Mouse (Mus musculus) left cerebral cortex, adult 11 months (tissue): ENCODE measurements at regions not wholly inside any gene's neighbourhood (a gene's known extent, or its start where the extent isn't known, plus 50 kb on each side); places are given as distances from the start of the nearest gene placed in this dataset.

ENCODE experiments used
- DNase-seq: peaks from one replicate; pipeline ENCODE4 v3.0.0; 2022; ENCODE audit warnings: low spot score

- no peak for DNase-seq
These were observed 236.0 kb downstream of the Gm11011 start for GRCm38 (mm10) chr2:169351547-169351946.

- no peak for DNase-seq
These were observed 241.4 kb downstream of the Gm11011 start for GRCm38 (mm10) chr2:169346107-169346506.

DNA sequence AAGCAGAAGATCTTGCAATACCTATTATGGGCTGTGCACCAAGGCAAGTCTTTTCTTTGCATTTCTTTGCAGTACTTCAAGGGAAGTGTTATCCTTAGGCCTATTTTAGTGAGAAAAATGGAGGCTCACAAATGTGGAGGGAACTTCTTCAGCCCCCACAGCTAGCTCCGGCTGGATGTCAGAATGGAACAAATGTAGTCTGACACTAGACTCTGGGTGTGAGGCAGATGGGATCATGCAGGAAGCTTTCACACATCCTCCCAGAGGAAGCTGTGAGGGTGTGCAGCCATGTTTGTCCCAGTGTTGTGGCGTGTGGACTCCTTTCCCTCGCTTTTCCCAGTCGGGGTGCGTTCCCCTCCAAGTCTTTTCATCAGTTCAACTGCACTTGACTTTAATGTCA lies 268.0 kb downstream of the Gm11011 start:
- peak; percentile 53 for DNase-seq

DNA sequence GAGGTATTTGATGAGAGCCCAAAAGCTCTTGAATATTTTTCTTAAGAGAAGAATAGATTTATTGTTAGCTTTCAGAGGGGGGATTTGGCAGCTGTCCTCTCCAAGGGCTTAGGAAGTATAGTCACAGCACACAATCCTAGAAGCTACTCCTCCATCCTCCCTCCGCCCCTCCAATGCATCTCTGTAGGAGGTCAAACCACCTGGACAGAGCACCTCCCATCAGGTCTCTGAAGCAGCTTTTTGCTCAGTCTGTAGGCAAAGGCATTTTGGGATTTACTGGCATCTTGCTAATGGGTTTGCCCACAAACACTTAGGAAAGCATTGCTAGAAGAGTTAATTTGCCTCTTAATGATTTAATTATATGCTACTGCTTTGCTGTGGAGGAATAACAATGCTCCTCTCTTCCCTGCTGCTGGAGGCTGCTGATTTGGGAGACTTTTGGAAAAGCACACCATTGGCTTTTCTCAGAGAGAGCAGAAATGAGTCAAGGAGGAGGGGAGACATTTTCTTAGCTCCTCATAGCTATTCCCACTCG lies 273.1 kb downstream of the Gm11011 start:
- DNase-seq, result no peak

GRCm38 (mm10) chr2:169311821-169312220 lies 275.7 kb downstream of the Gm11011 start:
- no peak for DNase-seq

DNA sequence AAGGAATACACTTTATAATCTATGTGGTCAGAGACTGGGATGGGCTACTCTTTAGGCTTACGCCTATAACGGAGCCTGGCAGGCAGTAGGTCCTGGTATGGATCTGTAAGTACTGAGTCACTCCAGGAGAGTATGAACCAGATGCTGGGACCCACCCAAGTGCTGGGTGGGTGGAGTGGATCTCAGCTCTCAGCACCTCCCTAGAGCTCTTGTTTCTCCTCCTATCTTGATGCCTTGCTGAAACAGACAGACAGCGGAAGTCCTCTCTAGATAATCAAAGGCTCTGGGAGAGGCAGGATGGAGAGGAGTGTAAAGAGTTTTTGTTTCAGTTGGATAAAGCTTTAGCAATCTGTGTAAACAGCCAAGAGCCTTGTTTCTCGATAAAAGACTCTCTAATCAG lies 276.2 kb downstream of the Gm11011 start:
- no peak for DNase-seq

GRCm38 (mm10) chr2:169304360-169304759 lies 283.2 kb downstream of the Gm11011 start:
- DNase-seq, result no peak

- no peak for DNase-seq
These were observed 286.6 kb downstream of the Gm11011 start for GRCm38 (mm10) chr2:169300966-169301365.

GRCm38 (mm10) chr2:169300411-169300810 lies 287.1 kb downstream of the Gm11011 start:
- peak; percentile 47 for DNase-seq

GRCm38 (mm10) chr2:169297841-169298627 lies 289.5 kb downstream of the Gm11011 start:
- no peak for DNase-seq

GRCm38 (mm10) chr2:169297226-169297625 lies 290.3 kb downstream of the Gm11011 start:
- no peak for DNase-seq

DNA sequence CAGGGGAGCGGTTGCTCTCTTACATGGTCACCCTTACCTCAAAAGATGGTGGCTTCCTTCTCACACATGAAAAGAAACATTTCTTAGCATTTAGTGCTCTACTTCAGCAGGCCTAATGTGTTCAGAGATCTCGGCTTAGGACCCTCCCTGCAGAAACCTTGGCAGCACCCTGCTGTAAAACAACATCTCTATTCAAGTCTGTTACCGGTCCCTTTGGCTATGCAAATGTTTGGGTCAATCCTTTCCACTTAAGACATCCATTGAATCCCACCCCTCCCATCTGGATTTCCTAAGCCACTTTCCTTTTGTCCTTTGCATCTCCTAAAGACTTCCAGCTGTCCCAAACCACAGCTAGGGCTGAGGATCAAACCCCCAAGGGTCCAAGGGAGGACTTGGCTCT lies 294.2 kb downstream of the Gm11011 start:
- no peak for DNase-seq

DNA sequence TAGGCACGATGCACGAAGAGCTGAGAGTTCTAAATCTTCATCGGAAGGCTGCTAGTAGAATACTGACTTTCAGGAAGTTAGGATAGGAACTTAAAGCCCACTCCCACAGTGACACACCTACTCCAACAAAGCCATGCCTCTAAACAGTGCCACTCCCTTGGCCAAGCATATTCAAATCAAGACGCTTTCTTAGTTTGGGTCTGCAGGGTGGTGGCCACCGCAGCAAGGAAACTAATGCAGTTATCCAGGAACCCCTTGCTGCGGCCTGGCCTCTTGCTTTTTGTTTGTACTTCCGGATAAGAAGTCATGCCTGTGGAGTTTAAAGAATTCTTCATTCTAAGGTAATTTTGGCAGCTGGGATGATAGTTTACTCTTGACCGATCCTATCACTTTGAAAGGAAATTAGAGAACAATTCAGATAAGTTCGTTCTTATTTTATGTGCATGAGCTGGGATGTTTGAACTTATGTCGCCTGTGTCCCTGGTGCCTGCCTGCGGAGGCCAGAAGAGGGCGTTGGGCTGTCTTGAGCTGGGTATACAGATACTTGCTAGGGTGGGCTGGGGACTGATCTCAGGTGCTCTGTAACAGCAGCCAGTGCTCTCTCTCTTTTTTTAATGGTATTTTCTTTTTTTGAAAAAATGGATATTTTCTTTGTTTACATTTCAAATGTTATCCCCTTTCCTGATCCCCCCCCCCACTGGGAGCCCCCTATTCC lies 298.5 kb downstream of the Gm11011 start:
- DNase-seq, result no peak

DNA sequence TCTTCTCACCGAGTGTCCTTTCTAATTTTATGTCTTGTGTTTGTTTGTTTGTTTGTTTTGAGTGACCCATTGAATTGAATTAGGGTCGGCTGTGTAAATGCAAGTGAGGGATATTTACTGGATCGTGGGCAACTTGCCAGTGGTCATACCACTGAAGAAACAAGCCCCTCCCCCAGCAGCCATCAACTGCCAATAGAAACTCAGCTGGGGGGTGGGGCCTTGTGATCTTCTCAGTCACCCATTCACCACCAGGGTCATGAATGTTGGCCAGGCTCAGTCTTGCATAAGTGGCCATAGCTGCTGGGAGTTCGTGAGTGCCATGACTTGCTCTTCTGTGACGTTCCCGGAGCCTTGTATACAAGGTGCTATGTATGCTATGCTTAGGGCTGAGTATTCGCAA lies 300.8 kb downstream of the Gm11011 start:
- no peak for DNase-seq

DNA sequence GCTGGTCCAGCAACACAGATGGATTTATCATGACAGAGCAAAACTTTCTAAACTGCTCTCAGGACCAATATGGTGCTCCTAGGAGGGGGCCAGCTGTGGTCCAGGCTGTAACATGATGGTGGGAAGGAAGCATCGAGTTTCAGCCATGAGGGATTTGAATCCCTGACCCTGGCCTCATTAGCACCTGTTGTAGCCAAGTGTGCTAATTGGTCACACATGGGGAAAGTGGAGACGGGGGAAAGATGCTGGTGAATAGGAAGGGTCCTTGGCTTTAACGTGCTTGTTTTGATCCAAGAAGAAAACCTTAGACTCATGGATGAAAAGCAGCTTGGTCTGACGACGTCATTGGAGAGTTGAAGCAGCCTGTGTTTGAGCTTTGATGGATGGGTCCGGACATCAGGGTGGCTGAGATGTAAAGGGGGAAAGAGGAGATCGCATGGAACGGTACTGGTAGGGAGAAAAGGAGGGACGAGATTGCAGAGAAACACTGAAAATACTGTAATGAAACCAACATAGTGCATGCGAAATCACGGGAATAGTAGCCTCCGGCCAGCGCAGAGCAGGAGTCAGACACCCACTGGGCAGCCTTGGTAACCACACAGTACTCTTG lies 304.9 kb downstream of the Gm11011 start:
- no peak for DNase-seq

DNA sequence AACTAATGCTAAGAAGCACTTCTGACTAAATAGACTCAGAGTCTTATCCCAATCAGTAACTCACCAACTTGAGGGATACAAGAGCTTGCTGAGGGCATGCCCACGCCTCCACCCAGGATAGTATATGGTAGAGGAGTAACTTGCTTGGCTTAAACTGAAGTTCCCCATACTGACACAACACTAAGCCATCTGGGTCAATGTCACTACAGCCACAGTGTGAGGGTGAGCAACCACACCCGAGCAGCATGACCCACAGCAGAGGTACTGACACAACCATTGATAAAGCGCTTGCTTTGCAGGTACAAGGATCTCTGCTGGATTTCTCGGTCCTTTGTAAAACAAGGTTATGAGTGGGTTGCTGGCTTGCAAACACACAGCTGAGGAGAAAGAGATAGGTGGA lies 312.2 kb downstream of the Gm11011 start:
- no peak for DNase-seq

- DNase-seq, result no peak
These were observed 313.4 kb downstream of the Gm11011 start for GRCm38 (mm10) chr2:169274101-169274500.

DNA sequence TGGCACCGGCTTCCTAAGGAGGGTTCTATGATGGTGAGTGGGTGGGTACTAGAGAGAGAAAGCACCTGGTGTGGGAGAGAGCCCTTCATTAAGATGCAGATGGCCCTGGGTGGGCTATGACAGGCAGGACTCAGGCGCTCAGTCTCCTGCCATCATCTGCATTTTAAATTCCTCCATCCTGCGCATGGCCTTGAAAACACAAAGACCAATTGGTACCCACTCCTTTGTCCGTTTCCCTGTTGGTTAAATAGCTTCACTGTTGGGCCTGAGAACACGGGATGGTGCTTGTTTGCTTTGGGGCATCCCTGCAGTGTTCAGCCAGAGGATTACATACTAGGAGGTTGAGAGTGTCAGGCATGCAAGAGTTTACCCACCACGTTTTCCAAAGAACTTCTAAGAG lies 314.9 kb downstream of the Gm11011 start:
- DNase-seq, result no peak

DNA sequence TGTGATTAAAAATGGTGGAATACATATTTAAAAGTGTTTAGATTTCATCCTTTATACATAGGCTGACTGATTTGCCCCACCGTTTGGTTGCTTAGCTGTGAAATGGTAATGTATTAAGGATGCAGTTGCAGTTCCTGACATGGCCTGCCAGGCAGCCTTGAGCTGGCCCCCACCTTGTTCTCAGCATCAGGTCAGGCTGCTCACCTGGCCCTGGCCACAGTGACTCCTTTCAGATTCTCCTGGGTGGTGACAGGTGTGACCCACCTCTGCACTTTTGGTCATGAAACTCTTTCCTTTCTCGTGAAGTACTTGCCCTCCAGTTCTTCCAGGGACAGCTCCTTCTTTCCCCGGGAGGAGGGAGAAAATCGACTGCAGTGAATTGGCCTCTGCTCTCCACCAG lies 315.5 kb downstream of the Gm11011 start:
- DNase-seq, result no peak

DNA sequence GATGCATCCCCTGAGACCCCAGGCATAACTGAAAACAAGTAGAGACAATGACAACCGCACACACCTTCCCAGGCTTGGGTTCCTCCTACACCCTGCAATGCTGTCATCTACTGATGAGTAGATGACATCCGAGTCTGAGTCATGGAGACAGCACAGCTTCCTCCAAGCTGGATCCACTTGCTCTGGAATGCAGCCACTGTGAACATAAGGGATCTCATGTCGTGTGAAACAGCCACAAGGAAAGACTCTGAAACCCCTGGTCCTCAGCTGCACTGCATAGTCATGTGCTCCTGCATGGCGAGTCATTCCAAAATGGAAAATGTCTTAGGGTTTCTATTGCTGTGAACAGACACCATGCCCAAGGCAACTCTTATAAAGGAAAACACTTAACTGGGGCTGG lies 305.2 kb upstream of the Zfp64 start:
- peak; percentile 10 for DNase-seq

DNA sequence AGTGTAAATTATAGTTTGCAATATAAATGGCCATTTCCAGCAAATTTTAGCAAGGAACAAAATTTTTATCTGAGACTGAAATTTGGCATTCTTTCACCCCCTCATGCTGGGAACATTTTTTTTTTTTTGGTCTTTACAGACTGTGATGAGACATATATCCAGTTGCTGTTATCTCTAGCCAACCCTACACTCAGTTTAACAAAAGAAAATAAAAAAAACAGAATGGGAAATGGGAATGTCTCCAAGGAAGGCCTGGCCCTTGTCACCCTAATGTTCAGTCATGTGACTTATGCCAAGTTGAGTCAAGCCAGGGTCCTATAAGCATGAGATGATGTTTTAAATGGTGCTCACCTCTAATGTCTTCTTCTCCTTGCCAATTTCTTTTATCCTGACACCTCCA lies 289.2 kb upstream of the Zfp64 start:
- no peak for DNase-seq

GRCm38 (mm10) chr2:169243981-169244380 lies 288.6 kb upstream of the Zfp64 start:
- no peak for DNase-seq

DNA sequence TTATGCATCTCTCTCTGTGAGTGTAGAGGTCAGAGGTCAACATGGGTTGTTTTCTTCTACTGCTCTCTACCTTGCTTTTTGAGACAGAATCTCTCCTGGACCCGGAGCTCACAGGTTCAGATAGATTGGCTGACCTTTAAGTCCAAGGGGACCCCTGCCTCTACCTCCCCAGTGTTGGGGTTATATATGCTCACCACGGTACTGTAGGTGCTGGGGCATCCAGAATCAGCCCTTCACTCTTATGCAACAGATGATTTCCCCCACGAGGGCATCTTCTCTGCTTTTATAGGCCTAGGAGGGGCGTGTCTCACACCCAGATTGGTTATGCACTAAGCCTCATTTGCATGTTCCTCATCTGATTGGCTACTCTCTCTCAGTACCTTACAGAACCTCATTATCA lies 282.5 kb upstream of the Zfp64 start:
- no peak for DNase-seq
